Mouse (Mus musculus) embryonic facial prominence, embryonic 11.5 days (tissue): ENCODE results near the gene Tmem121. TPM values are rescaled to one million over a fixed set of nuclear protein-coding genes. Genes with fewer than 3 reads are reported as not detected.
"Not testable (repeated sequence)": the region's sequence is repeated elsewhere in the genome, so short reads cannot be mapped to it uniquely, and the experiment has no call there.

ENCODE experiments used
- ATAC-seq: fragments of 200-750 bp; cut with Nextera tagmentation; replicated peaks from 2 replicates; pipeline ENCODE4 v1.8.0; 2017; ENCODE audit warnings: low read depth; ENCODE audit not compliant: insufficient number of reproducible peaks, low FRiP score, low TSS enrichment
- DNase-seq: peaks from one replicate; pipeline ENCODE4 v3.0.0-alpha.2; 2015; ENCODE audit warnings: low spot score
- H3K27ac ChIP-seq: fragments of 300-500 bp; sonication (generic); replicated peaks from 2 replicates; pipeline ENCODE4 v1.5.1; 2014; ENCODE audit warnings: mild to moderate bottlenecking, low read depth, low read length, control low read depth
- H3K27me3 ChIP-seq: fragments of 300-500 bp; sonication (generic); 2 replicates; pipeline ENCODE4 v1.6.1; 2014; ENCODE audit warnings: mild to moderate bottlenecking, low read length, moderate library complexity, mixed read lengths; ENCODE audit not compliant: control insufficient read depth, insufficient read depth
- H3K36me3 ChIP-seq: fragments of 300-500 bp; sonication (generic); replicated peaks from 2 replicates; pipeline ENCODE4 v1.6.1; 2014; ENCODE audit warnings: low read depth, mild to moderate bottlenecking, low read length, moderate library complexity, mixed read lengths; ENCODE audit not compliant: control insufficient read depth, insufficient read depth
- H3K4me1 ChIP-seq: fragments of 300-500 bp; sonication (generic); 2 replicates; pipeline ENCODE4 v1.6.1; 2014; ENCODE audit warnings: low read length, mixed read lengths; ENCODE audit not compliant: control insufficient read depth, insufficient read depth
- H3K4me2 ChIP-seq: fragments of 300-500 bp; sonication (generic); 2 replicates; pipeline ENCODE4 v1.6.1; 2014; ENCODE audit warnings: low read depth, mild to moderate bottlenecking, control low read depth, low read length, moderate library complexity
- H3K4me3 ChIP-seq: fragments of 300-500 bp; sonication (generic); 2 replicates; pipeline ENCODE4 v1.5.1; 2014; ENCODE audit warnings: low read depth, low read length, control low read depth
- H3K9ac ChIP-seq: fragments of 300-500 bp; sonication (generic); replicated peaks from 2 replicates; pipeline ENCODE4 v1.6.1; 2014; ENCODE audit warnings: mild to moderate bottlenecking, control low read depth, low read length
- H3K9me3 ChIP-seq: fragments of 300-500 bp; sonication (generic); replicated peaks from 2 replicates; pipeline ENCODE4 v1.6.1; 2016; ENCODE audit warnings: mild to moderate bottlenecking, low read length, inconsistent platforms, mixed read lengths; ENCODE audit not compliant: control insufficient read depth
- WGBS: fragments of 180-500 bp; shearing (Covaris S2); extraction: QIAGEN DNeasy Blood & Tissue Kit; methylation state at CpG from one replicate; pipeline ENCODE4 v1.1.7; 2014; 5-methylcytosine and 5-hydroxymethylcytosine counted together
- polyA plus RNA-seq: library from polyadenylated mRNA; unstranded; fragments of >200 nt; fragmentation: Nextera tagmentation; extraction: Ambion mirVana; gene quantifications from 2 replicates; pipeline ENCODE4 v1.2.1, GENCODE M21; 2014

The Tmem121 gene
- polyA plus RNA-seq, 1 experiment from 2014 or later = 5.7 TPM

DNA sequence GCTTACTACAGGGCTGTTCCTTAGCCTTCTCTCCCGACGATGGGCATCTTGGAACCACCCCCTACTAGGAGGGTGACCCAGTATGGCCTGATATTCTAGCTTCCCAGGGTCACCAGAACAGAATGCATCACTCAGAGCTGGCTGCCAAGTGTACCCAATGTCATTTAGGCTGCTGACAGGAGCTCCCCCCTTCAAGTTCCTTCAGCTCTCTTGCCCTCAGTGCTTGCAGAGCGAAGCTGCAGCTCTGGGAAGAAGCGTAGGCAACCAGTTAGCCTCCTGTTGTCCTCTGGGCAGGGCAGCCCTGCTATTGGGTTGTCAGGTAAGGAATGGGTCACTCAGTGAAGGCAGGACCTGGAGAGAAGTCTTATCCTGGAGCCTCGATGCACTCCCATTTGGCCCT lies 785 bp upstream of the Tmem121 start:
- peaks cover 4% of the 10 kb centered on the region for H3K4me1 ChIP-seq
- peaks cover 7% of the 10 kb centered on the region for H3K27me3 ChIP-seq
- no peak overlapping the region for H3K4me2 ChIP-seq
- no peak for DNase-seq
- no peaks in the 10 kb centered on the region for H3K9me3 ChIP-seq
- 68% methylated on average over 5 of the region's 5 CpGs for WGBS
- no peak overlapping the region for H3K4me3 ChIP-seq
- no peak overlapping the region for H3K27ac ChIP-seq
- H3K36me3 ChIP-seq = peaks cover 6% of the 10 kb centered on the region
- no peak for ATAC-seq
- H3K9ac ChIP-seq = no peak overlapping the region

DNA sequence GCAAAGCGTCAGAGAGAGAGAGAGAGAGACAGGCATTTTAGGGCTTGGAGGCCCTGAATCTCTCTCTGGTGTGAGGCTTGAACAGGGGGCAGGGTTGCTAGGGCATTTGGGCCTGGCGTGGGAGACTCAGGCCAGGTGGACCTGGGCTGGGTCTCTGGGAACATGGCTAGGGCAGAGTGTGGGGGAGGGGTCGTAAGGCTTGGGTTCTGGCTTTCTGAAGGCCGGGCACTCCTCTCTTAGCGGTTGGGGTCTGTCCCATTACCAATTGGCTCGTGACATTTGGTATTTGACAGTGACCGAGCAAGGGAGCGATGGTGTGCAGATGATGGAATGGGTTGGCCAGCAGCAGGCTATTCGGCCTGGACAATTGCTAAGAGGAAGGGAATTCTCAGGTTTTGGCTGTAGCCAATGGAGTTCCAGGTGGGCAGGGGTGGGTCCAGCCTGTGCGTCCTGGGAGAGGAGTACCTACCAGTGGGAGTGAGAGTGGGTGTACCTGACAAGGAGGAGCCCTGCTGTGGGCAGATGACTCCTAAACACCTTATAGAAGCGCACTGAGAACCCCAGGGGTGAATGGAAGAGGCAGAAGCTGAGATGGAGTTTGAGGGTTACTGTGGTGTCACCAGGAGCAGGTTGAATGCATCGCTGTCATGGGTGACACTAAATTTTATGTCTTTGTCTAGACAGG lies 738 bp downstream of the Tmem121 start:
- H3K9me3 ChIP-seq = no peaks in the 10 kb centered on the region
- peaks cover 6% of the 10 kb centered on the region for H3K36me3 ChIP-seq
- peak overlapping the region; percentile 76 for H3K9ac ChIP-seq
- ATAC-seq (0 out of 2 replicates have a peak, but pooled peaks have one; percentile 1), DNase-seq (no peak)
- H3K27ac ChIP-seq = no peak overlapping the region
- H3K27me3 ChIP-seq = peaks cover 7% of the 10 kb centered on the region
- WGBS = 37% methylated on average over 12 of the region's 12 CpGs
- peak overlapping the region; percentile 61 for H3K4me3 ChIP-seq
- peak overlapping the region; percentile 86 for H3K4me2 ChIP-seq
- peaks cover 4% of the 10 kb centered on the region for H3K4me1 ChIP-seq

DNA sequence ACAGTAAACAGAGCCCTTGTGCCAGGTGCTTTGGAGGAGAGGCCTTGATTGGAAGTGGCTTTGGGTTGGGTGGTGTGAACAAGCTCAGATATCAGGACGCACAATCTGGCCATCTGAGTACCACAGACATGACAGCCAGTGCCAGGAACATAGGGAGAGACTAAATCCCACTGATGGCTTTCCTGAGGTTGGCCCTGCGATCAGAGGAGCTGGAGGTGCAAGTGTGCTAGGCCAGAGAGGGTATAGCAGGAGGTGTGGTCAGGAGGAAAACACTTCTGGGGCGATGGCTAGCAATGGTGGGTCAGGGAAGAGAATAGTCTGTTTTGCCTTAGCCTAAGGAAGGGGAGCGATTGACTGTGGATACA lies 1.3 kb downstream of the Tmem121 start:
- peaks cover 4% of the 10 kb centered on the region for H3K4me1 ChIP-seq
- peaks cover 7% of the 10 kb centered on the region for H3K27me3 ChIP-seq
- peaks cover 6% of the 10 kb centered on the region for H3K36me3 ChIP-seq
- H3K4me3 ChIP-seq = no peak overlapping the region
- H3K27ac ChIP-seq = no peak overlapping the region
- peak overlapping the region; percentile 87 for H3K4me2 ChIP-seq
- no peak for ATAC-seq
- WGBS = 63% methylated on average over 4 of the region's 4 CpGs
- H3K9ac ChIP-seq = no peak overlapping the region
- no peaks in the 10 kb centered on the region for H3K9me3 ChIP-seq
- DNase-seq = no peak

DNA sequence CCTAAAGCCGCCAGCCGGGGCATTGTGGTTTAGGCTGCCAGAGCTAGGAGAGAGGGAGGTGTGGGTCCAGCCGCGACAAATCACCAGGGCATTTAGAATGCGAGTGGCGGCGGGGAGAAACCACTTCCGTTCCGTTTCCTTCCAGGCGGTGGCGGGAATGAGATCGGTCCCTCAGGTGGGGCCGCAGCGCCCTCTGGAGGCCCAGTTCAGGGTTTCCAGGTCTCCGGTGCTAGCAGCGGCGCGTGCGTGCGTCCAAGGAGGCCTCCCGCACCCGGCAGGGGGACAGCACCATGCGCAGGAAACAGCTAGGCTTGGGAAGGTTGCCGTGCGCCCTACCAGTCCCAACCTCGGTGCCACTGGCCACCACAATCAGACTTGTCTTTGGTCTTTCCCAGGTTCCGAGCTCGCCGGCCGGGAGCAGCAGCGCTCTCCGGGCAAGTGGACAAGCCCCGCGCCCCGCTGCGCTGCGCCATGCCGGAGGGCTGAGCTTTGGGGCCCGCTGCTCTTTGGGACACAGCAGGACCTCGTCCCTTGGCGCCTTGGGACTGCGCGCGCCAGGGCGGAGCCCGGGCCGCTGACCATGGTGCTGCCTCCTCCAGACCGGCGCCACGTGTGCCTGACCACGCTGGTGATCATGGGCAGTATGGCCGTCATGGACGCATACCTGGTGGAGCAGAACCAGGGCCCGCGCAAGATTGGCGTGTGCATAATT lies 2.0 kb downstream of the Tmem121 start:
- Histone ChIP-seq H3K27me3 (peaks cover 7% of the 10 kb centered on the region), H3K36me3 (peaks cover 6% of the 10 kb centered on the region), H3K9me3 (no peaks in the 10 kb centered on the region), H3K27ac (no peak overlapping the region), H3K4me2 (peak overlapping the region; percentile 87), H3K4me3 (peak overlapping the region; percentile 37), H3K9ac (peak overlapping the region; percentile 48), H3K4me1 (peaks cover 4% of the 10 kb centered on the region)
- DNase-seq (peak; percentile 91), ATAC-seq (peak; percentile 42)
- whole genome bisulfite sequencing = 4% methylated on average over 54 of the region's 56 CpGs

DNA sequence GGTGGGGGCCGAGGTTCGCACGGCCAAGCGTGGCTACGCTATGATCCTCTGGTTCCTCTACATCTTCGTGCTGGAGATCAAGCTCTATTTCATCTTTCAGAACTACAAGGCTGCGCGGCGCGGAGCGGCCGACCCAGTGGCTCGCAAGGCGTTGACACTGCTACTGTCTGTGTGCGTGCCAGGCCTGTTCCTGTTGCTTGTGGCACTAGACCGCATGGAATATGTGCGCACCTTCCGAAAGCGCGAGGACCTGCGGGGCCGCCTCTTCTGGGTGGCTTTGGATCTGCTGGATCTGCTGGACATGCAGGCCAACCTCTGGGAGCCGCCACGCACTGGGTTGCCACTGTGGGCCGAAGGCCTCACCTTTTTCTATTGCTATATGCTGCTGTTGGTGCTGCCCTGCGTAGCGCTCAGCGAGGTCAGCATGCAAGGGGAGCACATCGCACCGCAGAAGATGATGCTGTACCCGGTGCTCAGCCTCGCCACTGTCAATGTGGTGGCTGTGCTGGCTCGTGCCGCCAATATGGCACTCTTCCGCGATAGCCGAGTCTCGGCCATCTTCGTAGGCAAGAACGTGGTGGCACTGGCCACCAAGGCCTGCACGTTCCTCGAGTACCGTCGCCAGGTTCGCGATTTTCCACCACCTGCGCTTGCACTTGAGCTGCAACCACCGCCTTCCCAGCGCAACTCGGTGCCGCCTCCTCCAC lies 2.8 kb downstream of the Tmem121 start:
- peaks cover 7% of the 10 kb centered on the region for H3K27me3 ChIP-seq

DNA sequence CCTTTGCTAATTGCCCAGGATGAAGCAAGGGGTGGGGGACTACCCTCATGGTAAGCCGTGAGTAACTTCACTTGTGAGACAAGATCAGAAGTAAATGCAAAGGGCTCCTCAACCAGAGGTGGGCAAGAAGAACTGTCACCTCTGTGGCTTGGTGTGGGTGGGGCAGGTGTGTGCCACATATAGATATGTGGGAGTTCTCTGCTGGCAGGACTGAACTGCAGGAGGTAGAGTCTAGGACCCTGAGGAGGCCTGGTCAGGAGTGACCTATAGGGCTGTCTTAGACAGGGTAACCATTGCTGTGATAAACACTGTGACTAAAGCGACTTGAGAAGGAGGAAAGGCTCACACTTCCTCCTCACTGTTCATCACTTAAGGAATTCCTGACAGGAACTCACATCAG lies 7.7 kb downstream of the Tmem121 start:
- DNase-seq = no peak
- no peaks in the 10 kb centered on the region for H3K27me3 ChIP-seq
- WGBS = 70% methylated on average over 2 of the region's 2 CpGs
- H3K4me2 ChIP-seq = no peak overlapping the region
- no peak overlapping the region for H3K4me3 ChIP-seq
- no peak overlapping the region for H3K27ac ChIP-seq
- peaks cover 6% of the 10 kb centered on the region for H3K36me3 ChIP-seq
- H3K4me1 ChIP-seq = no peaks in the 10 kb centered on the region; the same call in 1 of the 2 replicates
- ATAC-seq = no peak
- H3K9ac ChIP-seq = no peak overlapping the region
- H3K9me3 ChIP-seq = no peaks in the 10 kb centered on the region

More for the DNA sequence above, 2.8 kb downstream of the Tmem121 start:
- 90% methylated on average over 51 of the region's 51 CpGs for WGBS
- peak overlapping the region; percentile 87; the same call in 1 of the 2 replicates for H3K4me2 ChIP-seq
- H3K9me3 ChIP-seq = no peaks in the 10 kb centered on the region
- H3K27ac ChIP-seq = no peak overlapping the region
- ATAC-seq (no peak), DNase-seq (no peak)
- H3K9ac ChIP-seq = no peak overlapping the region
- peaks cover 6% of the 10 kb centered on the region for H3K36me3 ChIP-seq
- H3K4me1 ChIP-seq = peaks cover 4% of the 10 kb centered on the region
- H3K4me3 ChIP-seq = no peak overlapping the region

DNA sequence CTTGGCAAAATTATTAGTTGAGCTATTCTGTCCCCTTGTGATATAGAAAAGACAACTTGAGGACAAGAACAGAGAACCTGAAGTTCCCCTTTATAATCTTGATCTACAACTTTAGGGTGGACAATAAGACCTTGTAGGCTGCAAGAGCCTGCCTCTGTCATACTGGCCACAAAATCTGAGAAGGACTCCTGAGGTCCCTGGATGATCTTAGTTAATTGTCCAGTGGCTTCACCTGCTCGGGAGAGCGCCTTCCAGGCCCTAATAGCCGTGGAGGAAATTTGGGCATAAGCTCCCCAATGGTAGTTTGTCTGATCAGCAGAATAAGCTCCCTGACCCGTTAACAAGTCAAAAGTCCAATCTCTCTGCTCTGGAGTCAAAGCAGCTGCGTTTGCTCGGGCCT lies 13.4 kb downstream of the Tmem121 start:
- ATAC-seq, H3K4me1 ChIP-seq, H3K27ac ChIP-seq, H3K36me3 ChIP-seq, H3K9me3 ChIP-seq, H3K9ac ChIP-seq, DNase-seq, H3K27me3 ChIP-seq, H3K4me2 ChIP-seq, H3K4me3 ChIP-seq: not testable (repeated sequence)
- WGBS = 87% methylated on average over 3 of the region's 6 CpGs

DNA sequence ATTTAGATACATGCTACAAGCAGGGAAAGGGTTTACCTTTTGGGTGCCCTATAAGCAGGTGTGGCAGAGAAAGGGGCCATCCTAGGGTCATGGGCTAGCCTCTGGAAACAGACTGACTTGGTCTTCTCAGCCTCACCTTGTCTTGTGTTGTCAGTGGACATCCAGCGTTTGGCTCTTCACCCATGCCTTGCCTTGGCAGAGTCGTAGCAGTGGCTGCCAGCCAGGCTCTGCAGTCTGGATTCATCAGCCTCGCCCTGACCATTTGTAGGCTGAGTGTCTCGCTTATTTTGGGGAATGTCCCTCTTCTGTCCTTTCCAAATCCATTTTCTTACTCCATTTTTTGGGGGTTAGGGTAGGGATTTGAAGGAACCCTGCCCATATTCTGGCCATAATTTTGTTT lies 15.6 kb downstream of the Tmem121 start:
- no peak overlapping the region for H3K4me3 ChIP-seq
- no peaks in the 10 kb centered on the region for H3K4me1 ChIP-seq
- no peak overlapping the region for H3K9ac ChIP-seq
- H3K27me3 ChIP-seq = no peaks in the 10 kb centered on the region
- H3K36me3 ChIP-seq = no peaks in the 10 kb centered on the region
- no peaks in the 10 kb centered on the region for H3K9me3 ChIP-seq
- 84% methylated on average over 4 of the region's 4 CpGs for WGBS
- DNase-seq = no peak
- no peak overlapping the region for H3K4me2 ChIP-seq
- H3K27ac ChIP-seq = no peak overlapping the region
- no peak for ATAC-seq
